Comparison of ENCODE assay signal across 17 mouse cellular contexts in the genomic region with DNA sequence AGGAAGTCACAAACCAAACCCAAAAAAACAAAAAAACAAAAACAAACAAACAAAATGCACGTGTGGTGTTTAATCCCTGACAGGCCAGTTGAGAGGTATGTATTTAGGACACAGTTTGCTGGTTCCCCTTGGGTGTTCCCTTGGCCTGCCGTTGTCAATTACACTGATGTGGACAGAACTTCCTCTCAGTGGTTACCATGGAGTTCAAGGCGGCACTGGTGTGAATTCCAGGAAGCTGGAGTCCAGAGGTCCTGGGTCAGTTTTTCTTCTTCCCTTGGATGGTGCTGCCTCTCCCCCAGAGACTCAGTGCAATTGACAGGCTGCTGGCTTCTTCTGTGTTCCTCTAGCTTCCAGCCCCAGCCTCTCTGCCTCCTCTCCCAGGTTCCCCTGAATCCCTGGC. TPM values are rescaled to one million over a fixed set of nuclear protein-coding genes. Genes with fewer than 3 reads are reported as not detected.
A peak's percentile ranks its signal among the peaks of the same experiment; 100 is the strongest.
DNase-seq lines count a peak whose midpoint lies in the region; ATAC-seq lines count a peak whose summit lies in the region.
"Had no signal": no experiment of that assay in that cellular context is flagged by ENCODE, and none has a peak within 500 bp of the region (broad histone marks: within the 10 kb centered on the region; RNA-seq: fewer than 3 reads in every experiment).

No protein-coding gene starts in this region.

- DNase-seq in embryo, embryonic 10.5 days (ENCODE audit: low spot score) = peak; percentile 15
- no peak for DNase-seq in embryo, embryonic 9.5 days (ENCODE audit: extremely low spot score)
- peak; percentile 19 for DNase-seq in kidney, postnatal 10 days
- DNase-seq in kidney, adult 18-20 months = no peak
- DNase-seq in spleen, postnatal 4 days (ENCODE audit: low spot score in 2 of 2) = no peak
- DNase-seq: adrenal gland, postnatal 14 days; cerebellum, postnatal 10 days; thymus, postnatal 36 days had no signal

- no peak overlapping the region for H3K27ac ChIP-seq in hindbrain, embryonic 16.5 days (ENCODE audit: low read depth, low read length)
- H3K27ac ChIP-seq in forebrain, embryonic 13.5 days = no peak overlapping the region
- H3K27ac ChIP-seq: embryonic facial prominence, embryonic 13.5 days; forebrain, embryonic 12.5 days; layer of hippocampus, adult 2 months; left cerebral cortex, adult 2 months; limb, embryonic 12.5 days had no signal

- H3K9me3 ChIP-seq in hindbrain, embryonic 16.5 days (ENCODE audit: control insufficient read depth, low read length) = no peaks in the 10 kb centered on the region
- H3K9me3 ChIP-seq in forebrain, embryonic 13.5 days (replicated peaks) = no peaks in the 10 kb centered on the region
- H3K9me3 ChIP-seq: embryonic facial prominence, embryonic 13.5 days; forebrain, embryonic 12.5 days; limb, embryonic 12.5 days had no signal

- peak; percentile 29; the same call in 1 of the 2 replicates for ATAC-seq in hindbrain, embryonic 16.5 days
- ATAC-seq in megakaryocyte progenitor cell, adult 5-6 weeks (replicated peaks; ENCODE audit: poor library complexity) = peak; percentile 59
- no peak for ATAC-seq in forebrain, embryonic 13.5 days

- no peak overlapping the region for H3K4me3 ChIP-seq in hindbrain, embryonic 16.5 days (ENCODE audit: low read length)
- H3K4me3 ChIP-seq in forebrain, embryonic 13.5 days = no peak overlapping the region
- H3K4me3 ChIP-seq: embryonic facial prominence, embryonic 13.5 days; forebrain, embryonic 12.5 days; layer of hippocampus, adult 2 months; left cerebral cortex, adult 2 months; limb, embryonic 12.5 days had no signal

- peaks cover 13% of the 10 kb centered on the region for H3K36me3 ChIP-seq in hindbrain, embryonic 16.5 days (ENCODE audit: control insufficient read depth, insufficient read depth, low read length)
- peaks cover 33% of the 10 kb centered on the region for H3K36me3 ChIP-seq in forebrain, embryonic 13.5 days (ENCODE audit: poor library complexity, severe bottlenecking)

- no peak overlapping the region for H3K9ac ChIP-seq in hindbrain, embryonic 16.5 days (ENCODE audit: low read depth, low read length)
- no peak overlapping the region for H3K9ac ChIP-seq in forebrain, embryonic 13.5 days
- H3K9ac ChIP-seq: embryonic facial prominence, embryonic 13.5 days; forebrain, embryonic 12.5 days; limb, embryonic 12.5 days had no signal

- H3K27me3 ChIP-seq in hindbrain, embryonic 16.5 days (replicated peaks; ENCODE audit: control insufficient read depth, insufficient read depth, low read length) = no peaks in the 10 kb centered on the region
- H3K27me3 ChIP-seq in forebrain, embryonic 13.5 days = no peaks in the 10 kb centered on the region
- H3K27me3 ChIP-seq: embryonic facial prominence, embryonic 13.5 days; forebrain, embryonic 12.5 days; limb, embryonic 12.5 days had no signal

- no peak overlapping the region for H3K4me2 ChIP-seq in hindbrain, embryonic 16.5 days (ENCODE audit: low read length)
- H3K4me2 ChIP-seq in forebrain, embryonic 13.5 days = no peak overlapping the region
- H3K4me2 ChIP-seq: embryonic facial prominence, embryonic 13.5 days; forebrain, embryonic 12.5 days; limb, embryonic 12.5 days; midbrain, embryonic 11.5 days had no signal

- H3K4me1 ChIP-seq in hindbrain, embryonic 16.5 days (ENCODE audit: control insufficient read depth, insufficient read depth, low read depth, low read length) = no peaks in the 10 kb centered on the region
- no peaks in the 10 kb centered on the region for H3K4me1 ChIP-seq in forebrain, embryonic 13.5 days
- H3K4me1 ChIP-seq: forebrain, embryonic 12.5 days; limb, embryonic 12.5 days had no signal

- WGBS in hindbrain, embryonic 16.5 days = 35% methylated on average over 3 of the region's 3 CpGs
- 57% methylated on average over 3 of the region's 3 CpGs for whole genome bisulfite sequencing in forebrain, embryonic 13.5 days

RNA-seq across cellular contexts. Expression of a gene that starts 23.3 kb away (rescaled TPM):
- polyA plus RNA-seq in hindbrain, embryonic 16.5 days (2015; fragmentation: Nextera tagmentation; extraction: Ambion mirVana) = 44.5 and 48.8 TPM in 2 replicates
- total RNA-seq in megakaryocyte progenitor cell, adult 5-6 weeks (2015) = 9.5 and 13.4 TPM in 2 replicates
- 9.2 and 9.4 TPM in 2 replicates for total RNA-seq in megakaryocyte progenitor cell, adult 5-6 weeks (2017)
- polyA plus RNA-seq in forebrain, embryonic 13.5 days (2015; fragmentation: Nextera tagmentation; extraction: Ambion mirVana) = 38.5 and 46.0 TPM in 2 replicates

Comparison
In these comparisons a context has a peak if more than half of its experiments do, and no peak if none do; other contexts are left out.
1. DNase-seq: peak in embryo, embryonic 10.5 days (single experiment) and kidney, postnatal 10 days (single experiment); none in embryo, embryonic 9.5 days (single experiment), kidney, adult 18-20 months (single experiment) and spleen, postnatal 4 days (0 of 2).